Mouse (Mus musculus): ENCODE measurements around the gene Rfx3.

Gene Rfx3

DNA sequence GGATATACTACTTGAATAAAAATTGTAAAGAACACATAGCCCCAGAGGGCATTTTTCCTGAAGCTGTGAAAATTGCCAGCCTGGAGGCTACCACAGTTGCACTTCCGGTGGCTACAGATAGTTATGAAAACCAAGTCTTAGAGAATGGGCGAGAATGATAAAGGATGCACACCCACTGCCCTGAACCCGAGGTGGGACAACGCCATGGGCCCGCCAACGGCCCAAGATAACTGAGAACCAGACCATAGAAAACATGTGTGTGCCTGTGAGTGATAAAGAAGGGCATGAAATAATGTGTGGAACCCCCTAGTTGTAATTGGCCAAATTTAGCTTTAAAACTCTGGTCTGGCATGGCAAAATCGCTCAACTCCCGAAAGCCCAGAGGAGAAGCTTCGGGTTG, 105.0 kb downstream of the Rfx3 start:
- in situ Hi-C loops (cut with MboI; ENCODE audit: low sequenced_read_pairs), result no loop called here

DNA sequence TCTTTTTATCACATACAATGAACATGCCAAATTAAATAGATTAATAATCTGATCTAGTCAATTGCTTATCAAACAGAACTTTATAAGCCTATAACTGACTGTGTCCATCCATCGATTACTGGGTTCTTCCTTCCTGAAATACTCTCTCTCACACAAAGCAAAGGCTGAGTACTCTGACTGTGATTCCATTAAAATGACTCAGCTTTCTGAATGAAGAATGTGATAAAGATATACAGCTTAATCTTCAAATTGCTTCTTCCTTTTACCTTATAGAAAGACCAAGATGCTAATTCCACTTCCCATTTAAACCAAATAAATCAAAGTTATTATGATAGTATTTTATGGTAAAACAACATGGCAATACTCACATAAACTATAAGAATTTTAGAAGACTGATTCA, 105.8 kb downstream of the Rfx3 start:
- in situ Hi-C loops (cut with MboI; ENCODE audit: low sequenced_read_pairs), result no loop called here

DNA sequence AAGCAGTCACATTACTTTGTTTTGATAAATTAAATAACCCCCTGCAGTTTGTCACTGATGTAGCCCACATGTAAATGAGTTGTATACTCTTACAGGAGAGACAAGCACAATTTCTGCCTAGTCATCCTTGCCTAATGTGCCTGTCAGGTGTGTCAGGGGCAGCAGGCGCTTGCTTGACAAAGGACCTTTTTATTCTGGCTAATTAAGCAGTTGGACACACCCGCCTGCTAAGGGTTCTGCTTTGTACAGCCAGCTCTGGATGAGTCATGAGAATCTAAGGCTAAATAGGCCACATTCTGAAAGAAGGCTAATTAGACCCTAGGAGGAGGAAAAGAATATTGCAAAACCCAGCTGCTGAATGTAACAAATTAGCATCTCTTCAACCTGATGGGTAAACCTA, 106.3 kb downstream of the Rfx3 start:
- in situ Hi-C loops (cut with MboI; ENCODE audit: low sequenced_read_pairs), result no loop called here

DNA sequence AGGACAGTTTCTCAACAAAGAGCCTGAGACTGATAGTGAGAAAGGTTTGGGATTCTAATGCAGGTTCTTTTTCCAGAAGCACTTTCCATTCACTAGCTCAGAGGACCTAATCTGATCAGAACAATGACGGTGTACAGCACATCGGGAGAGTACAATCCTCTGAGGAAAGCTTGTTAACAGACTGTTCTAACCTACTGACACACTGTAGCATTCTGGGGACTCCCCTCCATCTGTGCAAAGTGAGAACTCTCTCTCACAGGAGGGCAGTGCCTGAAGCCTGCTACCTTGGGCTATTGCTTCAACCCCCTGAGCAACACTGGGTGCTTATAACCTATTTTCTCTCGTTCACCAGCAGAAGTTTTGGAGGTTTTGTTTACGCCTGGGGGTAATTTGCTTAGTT, 106.8 kb downstream of the Rfx3 start:
- in situ Hi-C loops (cut with MboI; ENCODE audit: low sequenced_read_pairs), result no loop called here

DNA sequence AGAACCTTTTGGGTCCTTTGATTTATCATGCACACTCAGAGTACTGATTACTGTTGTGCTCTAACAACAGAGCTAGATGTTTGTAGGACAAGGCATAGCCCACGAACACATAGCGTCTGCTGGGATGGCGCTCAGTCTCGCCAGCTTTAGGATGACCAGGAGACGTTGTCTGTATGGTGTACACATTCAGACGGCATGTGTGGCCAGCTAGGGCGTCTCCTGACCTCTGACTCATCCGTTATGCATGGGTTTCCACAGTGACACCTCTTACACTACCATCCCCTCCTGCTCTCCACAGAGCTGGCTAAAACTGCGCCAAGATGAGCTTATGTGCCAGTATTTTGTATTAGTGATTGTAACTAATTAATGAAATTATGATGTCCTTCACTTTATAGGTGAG, 108.4 kb downstream of the Rfx3 start:
- in situ Hi-C loops (cut with MboI; ENCODE audit: low sequenced_read_pairs), result no loop called here

DNA sequence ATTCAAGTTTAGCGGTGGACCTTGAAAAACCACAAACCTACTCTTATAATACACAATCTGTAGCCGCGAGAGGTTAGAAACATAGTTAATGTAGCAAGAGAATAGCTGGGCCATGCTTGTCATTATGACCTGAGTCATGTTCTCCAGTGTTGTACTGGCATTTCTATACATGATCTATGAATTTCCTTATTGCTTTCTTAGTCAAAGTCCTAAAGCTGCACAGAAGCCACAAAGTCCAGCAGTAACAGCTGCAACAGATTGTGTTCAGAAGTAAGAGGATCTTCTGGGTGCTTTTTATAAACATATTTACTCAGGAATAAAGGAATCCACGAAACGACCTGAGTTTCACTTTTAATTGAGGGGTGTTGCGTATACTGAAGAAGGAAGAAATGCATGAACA, 109.3 kb downstream of the Rfx3 start:
- in situ Hi-C loops (cut with MboI; ENCODE audit: low sequenced_read_pairs), result no loop called here

DNA sequence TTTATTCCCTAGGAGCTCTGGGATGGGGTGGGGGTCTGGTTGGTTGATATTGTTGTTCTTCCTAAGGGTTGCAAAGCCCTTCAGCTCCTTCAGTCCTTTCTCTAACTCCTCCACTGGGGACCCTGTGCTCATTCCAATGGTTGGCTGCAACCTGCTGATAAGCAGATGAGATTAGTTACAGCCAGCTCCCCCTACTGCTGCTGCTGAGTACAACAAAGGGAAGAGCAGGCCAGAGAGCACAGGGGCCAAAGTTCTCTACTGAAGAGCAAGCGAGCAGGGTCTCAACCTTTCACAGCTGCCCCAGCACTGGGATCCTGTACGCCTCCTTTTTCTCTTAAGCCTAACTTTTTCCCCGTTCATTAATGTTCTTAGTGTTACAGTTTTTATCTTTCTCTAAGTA, 126.4 kb downstream of the Rfx3 start:
- in situ Hi-C loops (cut with MboI; ENCODE audit: low sequenced_read_pairs), result no loop called here

DNA sequence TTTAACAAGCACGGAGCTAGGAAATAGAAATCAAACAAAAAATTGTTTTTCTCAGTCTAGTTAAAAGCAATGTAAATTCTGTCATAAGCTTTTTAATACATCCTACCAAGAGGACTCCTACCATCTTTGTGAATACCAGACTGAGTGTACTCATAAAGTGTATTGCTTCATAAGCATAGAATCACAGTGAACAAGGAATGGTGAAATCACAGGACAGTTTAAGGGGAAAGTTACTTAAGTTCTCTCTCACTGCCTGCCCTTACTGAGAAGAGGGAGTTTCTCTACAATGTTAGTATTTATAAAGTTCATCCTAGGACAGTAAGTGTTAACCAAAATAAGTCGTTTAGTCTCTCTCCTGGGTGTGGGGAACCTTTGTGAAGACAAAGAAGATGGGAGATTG, 133.5 kb downstream of the Rfx3 start:
- in situ Hi-C loops (cut with MboI; ENCODE audit: low sequenced_read_pairs), result no loop called here

DNA sequence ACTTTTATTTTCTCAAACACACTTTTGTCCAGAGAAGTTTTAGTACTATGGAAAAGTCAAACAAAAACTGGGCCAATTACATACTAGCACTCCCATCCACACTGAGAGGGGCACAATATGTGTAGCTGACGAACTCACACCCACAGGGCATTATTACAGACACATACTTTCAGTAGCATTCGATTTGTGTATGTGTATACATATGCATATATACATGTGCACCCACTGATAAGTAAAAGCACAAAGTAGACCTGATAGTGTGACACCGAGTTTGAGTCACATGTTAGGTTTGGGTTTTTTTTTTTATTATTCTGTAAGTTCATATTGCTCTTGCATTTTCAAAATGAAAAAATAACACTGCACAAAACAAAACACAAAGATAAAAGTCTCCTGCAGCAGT, 140.2 kb downstream of the Rfx3 start:
- in situ Hi-C loops (cut with MboI; ENCODE audit: low sequenced_read_pairs), result no loop called here

DNA sequence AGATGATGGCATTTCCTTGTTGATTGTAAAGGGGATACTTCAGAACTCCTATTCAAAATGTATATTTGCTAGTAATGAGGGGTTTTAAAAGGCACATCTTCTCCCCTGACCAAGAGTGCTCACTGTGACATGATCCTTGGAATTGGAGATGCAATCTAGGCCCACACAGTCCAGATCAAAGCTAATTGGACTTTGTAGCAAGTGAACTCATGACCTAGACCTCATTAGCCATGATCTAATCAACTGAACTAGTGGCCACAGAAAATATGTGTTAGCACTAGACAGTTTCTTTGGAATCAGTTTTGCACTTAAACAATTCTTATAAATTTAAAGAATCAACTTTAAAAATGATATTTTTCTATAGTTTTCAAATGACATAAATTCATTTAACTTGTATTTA, 151.3 kb downstream of the Rfx3 start:
- in situ Hi-C loops (cut with MboI; ENCODE audit: low sequenced_read_pairs), result no loop called here

DNA sequence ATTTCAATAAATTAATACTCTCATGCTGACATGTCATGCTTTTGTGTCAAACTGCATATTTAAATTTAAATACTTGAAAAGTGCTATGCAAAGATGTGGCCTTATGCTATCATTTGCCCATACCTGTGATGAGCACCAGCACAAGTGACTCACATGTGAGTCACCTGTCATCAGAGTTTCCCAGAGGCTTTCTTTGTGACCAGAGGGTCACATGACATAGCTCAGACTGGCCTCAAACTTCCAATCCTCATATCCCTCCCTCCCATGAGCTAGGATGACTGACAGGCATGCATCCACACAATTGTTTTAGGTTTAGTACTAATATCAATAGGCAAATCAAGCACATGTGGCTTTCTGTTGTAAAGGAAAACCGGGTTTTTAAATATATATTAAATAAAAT, 162.0 kb downstream of the Rfx3 start:
- in situ Hi-C loops (cut with MboI; ENCODE audit: low sequenced_read_pairs), result no loop called here

DNA sequence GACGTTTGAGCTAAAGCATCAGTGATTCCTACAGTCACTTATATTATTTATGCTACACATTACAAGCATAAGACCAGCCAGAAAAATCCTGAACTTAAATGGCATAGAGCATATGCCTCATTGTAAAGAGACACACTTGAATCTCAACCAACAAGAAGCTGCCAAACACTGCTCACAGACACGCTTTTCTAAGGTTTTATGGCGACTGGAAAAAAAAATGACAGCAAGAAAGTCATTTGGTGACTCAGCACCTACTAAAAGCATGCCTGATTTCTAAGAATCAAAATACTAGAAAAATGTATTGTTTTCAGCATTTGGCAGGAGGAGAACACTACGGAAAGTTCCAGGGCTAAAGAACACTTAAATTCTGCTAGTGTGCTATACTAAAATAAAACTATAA, 163.9 kb downstream of the Rfx3 start:
- in situ Hi-C loops (cut with MboI; ENCODE audit: low sequenced_read_pairs), result no loop called here

DNA sequence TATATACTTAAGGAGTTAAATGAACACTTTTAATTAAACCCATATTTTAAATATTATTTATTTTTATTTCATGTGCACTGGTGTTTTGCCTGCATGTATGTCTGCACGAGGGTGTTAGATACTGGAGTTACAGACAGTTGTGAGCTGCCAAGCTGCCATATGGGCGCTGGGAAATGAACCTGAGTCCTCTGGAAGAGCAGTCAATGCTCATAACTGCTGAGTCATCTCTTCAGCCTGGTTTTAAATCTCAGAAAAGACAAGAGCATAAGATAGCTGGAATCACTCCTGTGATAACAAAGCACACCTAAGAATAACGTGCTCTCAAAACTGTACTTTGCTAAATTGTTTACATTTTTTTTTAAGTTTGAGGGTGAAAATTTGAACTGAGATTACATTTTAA, 172.3 kb downstream of the Rfx3 start:
- in situ Hi-C loops (cut with MboI; ENCODE audit: low sequenced_read_pairs), result no loop called here

DNA sequence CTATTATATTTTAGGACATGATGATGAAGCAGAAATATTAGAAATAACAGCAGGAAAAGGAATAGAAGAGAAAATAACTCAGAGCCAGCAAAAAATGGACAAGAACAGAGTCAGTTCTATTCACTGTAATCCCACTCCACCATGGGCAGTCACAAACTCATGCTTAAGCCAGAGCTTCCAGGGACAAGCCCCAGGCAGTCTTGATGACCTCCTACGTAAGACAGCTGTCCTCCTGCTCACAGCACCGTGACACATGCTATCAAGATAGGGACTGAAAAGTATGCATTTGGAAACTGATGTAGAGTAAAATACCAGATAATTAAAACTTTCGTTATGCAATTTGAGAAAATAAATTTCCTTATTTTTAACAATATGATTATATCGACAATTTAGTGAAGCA, 172.9 kb downstream of the Rfx3 start:
- in situ Hi-C loops (cut with MboI; ENCODE audit: low sequenced_read_pairs), result no loop called here

DNA sequence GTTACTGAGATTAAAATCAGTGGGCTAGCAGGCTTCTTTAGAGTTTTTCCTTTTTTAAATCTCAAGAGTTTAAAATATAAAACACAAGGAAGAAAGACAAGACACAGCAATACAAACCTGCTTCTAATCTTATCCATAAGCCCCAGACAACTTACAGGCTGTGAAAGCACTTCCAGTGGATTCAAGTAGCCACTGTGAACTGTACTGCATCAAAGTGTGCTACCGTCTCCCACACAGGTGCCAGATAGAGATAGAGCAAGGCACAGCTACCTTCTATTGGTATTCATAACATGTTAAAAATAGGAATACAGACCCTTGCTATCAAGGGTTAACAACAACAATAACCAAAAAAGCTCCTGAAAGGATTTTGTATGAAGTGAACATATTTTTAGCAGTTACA, 178.5 kb downstream of the Rfx3 start:
- in situ Hi-C loops (cut with MboI; ENCODE audit: low sequenced_read_pairs), result no loop called here

DNA sequence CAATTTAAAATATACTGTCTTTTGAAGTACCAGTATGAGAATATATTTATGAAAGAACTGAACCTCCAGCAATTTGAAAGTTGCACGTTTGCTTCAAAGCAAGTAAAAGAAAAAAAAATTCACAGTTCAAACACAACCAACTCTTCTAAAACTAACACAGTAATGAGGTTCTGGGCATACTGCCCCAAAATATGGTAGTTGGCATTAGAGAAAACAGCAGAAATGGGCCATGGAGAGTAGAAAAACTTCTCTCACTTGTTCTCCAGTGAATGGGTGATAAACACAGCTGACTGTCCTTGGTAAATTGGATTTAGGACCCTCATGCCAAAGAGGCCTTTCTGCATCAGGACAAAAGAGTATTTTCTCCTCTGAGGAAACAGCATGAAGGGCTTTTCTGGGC, 182.7 kb downstream of the Rfx3 start:
- in situ Hi-C loops (cut with MboI; ENCODE audit: low sequenced_read_pairs), result no loop called here

DNA sequence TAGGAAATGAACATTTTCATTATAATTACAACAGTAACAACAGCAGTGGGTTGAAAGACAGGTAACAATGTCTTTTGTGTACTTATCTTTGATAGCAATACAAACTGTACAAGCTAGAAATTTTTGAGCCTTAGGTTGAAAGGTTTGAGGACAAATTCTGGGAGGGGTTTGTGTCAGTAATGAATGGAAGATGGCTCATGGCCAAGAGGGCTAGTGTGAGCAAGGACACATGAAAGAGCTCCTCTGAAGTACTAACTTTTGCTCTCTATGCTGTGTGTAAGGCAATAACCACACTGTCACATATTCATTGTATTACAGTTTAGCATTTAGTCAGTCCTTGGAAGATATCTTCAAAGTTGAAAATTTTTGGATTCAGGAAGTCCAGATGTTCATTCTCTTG, 193.3 kb downstream of the Rfx3 start:
- in situ Hi-C loops (cut with MboI; ENCODE audit: low sequenced_read_pairs), result no loop called here

DNA sequence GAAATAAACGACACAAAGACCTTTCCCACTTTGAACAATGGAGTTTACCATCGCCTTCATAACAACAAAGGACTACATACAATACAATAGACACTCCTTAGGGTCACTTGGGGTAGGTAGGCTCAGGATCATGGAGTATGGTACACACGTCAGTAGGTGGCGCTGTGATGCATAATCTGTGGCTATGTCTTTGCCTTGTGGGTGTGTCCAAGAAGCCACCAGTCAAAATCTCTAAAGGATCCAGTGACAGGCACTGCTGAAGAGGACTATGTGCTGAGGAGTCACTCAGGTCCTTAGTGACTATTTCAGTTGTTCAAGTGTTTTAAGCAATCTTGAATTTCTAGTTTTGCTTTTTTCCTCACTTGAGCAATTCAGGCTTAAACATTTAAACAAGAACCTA, 230.9 kb downstream of the Rfx3 start:
- in situ Hi-C loops (cut with MboI; ENCODE audit: low sequenced_read_pairs), result no loop called here

DNA sequence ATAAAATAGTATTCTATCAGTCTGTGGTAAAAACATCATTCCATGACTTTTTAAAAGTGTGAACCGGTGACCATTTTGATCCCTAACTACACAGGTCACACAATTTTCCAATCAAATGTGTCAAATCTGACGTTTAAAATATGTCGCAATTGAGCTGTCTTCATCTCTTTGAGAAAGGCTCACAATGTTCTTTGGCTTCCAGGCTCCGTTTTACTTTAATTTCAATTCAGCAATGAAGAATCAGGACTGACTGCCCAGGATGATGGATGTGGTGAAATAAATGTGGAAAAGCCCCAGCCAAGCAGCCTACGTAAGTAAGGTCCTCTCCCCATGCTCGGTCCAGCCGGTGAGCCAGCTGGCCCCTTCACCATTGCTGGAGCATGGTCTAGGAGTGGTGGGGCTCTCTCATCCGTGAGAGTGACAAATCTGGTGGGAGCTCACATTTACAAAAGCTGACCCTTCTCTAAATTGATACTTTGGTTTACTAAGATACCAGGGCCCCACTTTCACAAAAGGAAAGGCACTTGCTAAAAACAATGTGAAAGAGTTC, 240.2 kb downstream of the Rfx3 start:
- in situ Hi-C loops (cut with MboI; ENCODE audit: low sequenced_read_pairs), result no loop called here

DNA sequence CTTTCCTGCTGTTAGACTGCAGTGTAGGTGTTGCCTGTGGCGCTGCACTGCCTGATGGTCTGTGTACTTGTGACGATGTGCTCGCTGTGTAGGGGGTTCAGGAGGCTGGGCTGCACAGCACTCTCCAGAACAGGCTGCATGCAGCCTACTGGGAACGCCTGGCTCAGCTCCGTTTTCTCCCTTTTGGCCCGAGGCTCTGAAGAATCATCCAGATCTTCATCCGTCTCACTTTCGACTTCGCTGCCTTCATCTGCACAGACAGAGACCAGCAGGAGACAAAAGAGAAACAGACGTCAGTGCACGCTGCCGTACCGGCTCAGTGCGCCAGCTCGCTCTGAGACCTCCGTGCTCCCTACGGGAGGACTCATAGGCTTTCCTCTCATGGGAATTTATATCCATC, 242.5 kb downstream of the Rfx3 start:
- in situ Hi-C loops (cut with MboI; ENCODE audit: low sequenced_read_pairs), result no loop called here

DNA sequence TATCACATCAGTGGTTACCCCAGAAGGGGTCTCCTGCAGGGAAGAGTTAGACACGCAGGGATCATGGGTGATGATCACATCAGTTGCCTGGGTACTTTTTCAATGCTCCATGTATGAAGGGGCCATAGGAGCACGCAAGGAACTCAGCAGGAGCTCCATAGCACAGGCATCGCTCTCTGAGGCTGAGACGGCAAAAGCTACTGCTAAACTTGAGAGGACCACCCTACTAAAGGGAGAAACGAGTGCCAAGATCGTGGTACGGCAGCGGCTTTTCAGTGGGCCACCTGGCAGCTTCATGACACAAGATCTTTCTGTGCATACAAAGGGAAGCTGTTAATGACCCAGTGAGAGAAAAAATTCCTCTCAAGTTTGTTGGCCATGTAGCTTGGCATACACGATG, 250.7 kb downstream of the Rfx3 start:
- in situ Hi-C loops (cut with MboI; ENCODE audit: low sequenced_read_pairs), result no loop called here

DNA sequence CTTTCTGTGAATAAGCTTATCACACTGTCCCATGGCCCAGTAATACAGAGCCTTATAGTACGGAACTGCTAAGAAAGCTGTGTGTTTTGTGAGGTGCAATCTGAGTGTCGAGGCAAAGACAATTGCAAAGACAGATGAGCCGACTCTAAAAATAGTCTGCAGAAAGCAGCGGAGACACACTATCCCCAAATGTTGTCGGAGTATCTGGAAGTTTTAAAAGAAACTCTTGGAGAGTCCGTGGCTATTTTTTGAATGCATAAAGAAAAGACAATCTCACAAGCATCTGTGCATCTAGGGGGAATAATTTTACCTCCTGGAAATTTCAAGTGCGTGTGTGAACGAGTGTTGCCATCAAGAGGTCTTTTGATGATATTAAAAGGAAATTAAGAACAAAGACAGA, 251.6 kb downstream of the Rfx3 start:
- in situ Hi-C loops (cut with MboI; ENCODE audit: low sequenced_read_pairs), result no loop called here

DNA sequence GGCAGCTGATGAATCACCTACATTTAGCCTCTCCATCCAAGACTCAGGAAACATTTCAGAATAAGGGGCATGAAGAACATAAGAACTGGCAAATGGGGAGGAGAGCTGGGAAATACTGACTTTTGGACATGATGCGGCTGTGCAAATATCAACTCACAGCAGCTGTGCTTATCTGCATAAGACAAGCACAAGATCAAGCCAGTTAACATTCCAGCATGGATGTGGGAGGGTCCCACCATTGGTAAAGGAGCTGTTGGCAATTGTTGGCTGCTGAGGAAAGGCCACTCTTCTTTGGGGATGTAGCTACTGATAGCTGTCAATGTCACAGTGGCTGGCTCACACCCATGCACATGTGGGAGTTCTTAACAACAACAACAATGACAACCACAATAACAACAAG, 263.7 kb downstream of the Rfx3 start:
- in situ Hi-C loops (cut with MboI; ENCODE audit: low sequenced_read_pairs), result no loop called here

DNA sequence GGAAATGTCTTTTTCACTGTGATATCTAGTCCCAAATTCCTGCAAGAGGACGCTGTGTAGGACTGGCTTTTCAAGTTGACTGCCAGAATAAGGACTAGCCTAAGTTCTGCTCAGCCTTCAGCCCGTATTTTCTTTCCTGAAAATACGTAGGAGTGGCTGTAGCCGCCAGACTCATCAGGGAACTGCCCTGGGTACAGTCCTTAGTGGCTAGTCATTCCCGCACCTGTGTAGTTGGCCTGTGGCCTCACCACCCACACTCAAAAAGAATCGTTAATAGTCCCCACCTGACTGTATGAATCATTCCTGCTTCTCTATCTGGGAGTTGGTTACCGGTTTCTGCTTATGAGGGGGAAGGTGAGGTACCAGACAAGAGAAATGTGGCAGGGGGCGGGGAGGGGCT, 272.1 kb downstream of the Rfx3 start:
- in situ Hi-C loops (cut with MboI; ENCODE audit: low sequenced_read_pairs), result no loop called here
